28 mouse cellular contexts compared by ENCODE assay signal in the genomic region with DNA sequence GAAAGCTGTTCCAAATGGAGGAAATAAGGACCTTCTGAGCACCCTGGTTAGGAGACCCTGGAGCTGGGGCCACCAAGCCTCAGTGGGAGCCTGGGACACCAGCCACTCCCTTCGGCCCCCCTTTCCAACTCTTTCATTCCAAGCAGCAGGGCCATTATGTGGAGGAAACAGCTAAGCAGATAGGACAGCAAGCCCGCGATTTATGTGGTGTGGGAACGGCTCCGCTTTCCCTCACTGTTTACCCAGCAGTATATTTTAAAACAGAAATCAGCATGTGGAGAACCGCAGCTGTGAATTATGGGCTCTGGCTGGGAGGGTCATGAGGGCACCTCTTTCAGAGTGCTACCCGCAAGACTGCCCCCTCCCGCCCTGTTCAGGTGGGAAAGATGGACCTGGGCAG. TPM values are rescaled to one million over a fixed set of nuclear protein-coding genes. Genes with fewer than 3 reads are reported as not detected.
DNase-seq lines count a peak whose midpoint lies in the region; ATAC-seq lines count a peak whose summit lies in the region.
"Had no signal": no experiment of that assay in that cellular context is flagged by ENCODE, and none has a peak within 500 bp of the region (broad histone marks: within the 10 kb centered on the region; RNA-seq: fewer than 3 reads in every experiment).

No protein-coding gene starts in this region.

- intact Hi-C loops in left cerebral cortex, postnatal 4 days (cut with DNase I): no loop called here

- no peak overlapping the region for H3K4me3 ChIP-seq in kidney, embryonic 16.5 days (ENCODE audit: low read length)
- no peak overlapping the region for H3K4me3 ChIP-seq in lung, embryonic 15.5 days
- no peak overlapping the region for H3K4me3 ChIP-seq in limb, embryonic 10.5 days
- H3K4me3 ChIP-seq: forebrain, embryonic 15.5 days; hindbrain, embryonic 13.5 days; left cerebral cortex, adult 2 months; limb, embryonic 13.5 days; liver, embryonic 12.5 days; midbrain, embryonic 13.5 days had no signal

- peaks cover 35% of the 10 kb centered on the region for H3K4me1 ChIP-seq in kidney, embryonic 16.5 days (ENCODE audit: insufficient read depth, low read length)
- H3K4me1 ChIP-seq in lung, embryonic 15.5 days: peaks cover 17% of the 10 kb centered on the region
- H3K4me1 ChIP-seq in limb, embryonic 10.5 days: peaks cover 59% of the 10 kb centered on the region
- H3K4me1 ChIP-seq: forebrain, embryonic 15.5 days; liver, embryonic 12.5 days; midbrain, embryonic 13.5 days had no signal

- no peaks in the 10 kb centered on the region for H3K9me3 ChIP-seq in kidney, embryonic 16.5 days (ENCODE audit: low read length)
- no peaks in the 10 kb centered on the region for H3K9me3 ChIP-seq in lung, embryonic 15.5 days
- no peaks in the 10 kb centered on the region for H3K9me3 ChIP-seq in limb, embryonic 10.5 days (replicated peaks)
- H3K9me3 ChIP-seq: forebrain, embryonic 15.5 days; hindbrain, embryonic 13.5 days; limb, embryonic 13.5 days; liver, embryonic 12.5 days; midbrain, embryonic 13.5 days had no signal

- DNase-seq in embryo, embryonic 10 days (ENCODE audit: low spot score): peak; percentile 62
- no peak for DNase-seq in embryo, embryonic 11 days
- no peak for DNase-seq in kidney, postnatal 36 days
- no peak for DNase-seq in lung, postnatal 25 days (ENCODE audit: low spot score)
- DNase-seq in limb, embryonic 10.5 days (ENCODE audit: low spot score): peak; percentile 59
- no peak for DNase-seq in left cerebral cortex, postnatal 4 days
- DNase-seq: adrenal gland, postnatal 10 days; cerebellum, adult 18-20 months; cerebellum, postnatal 14 days; gastrocnemius, postnatal 10 days; heart, postnatal 14 days; lung, postnatal 14 days; retina, postnatal 1 day; right cerebral cortex, postnatal 25 days; spleen, adult 18-20 months; thymus, postnatal 14 days had no signal

- H3K27ac ChIP-seq in kidney, embryonic 16.5 days (ENCODE audit: low read length): peak overlapping the region; percentile 68; the same call in 1 of the 2 replicates
- peak overlapping the region; percentile 67; the same call in 1 of the 2 replicates for H3K27ac ChIP-seq in lung, embryonic 15.5 days
- peak overlapping the region; percentile 36; the same call in 1 of the 2 replicates for H3K27ac ChIP-seq in limb, embryonic 10.5 days
- H3K27ac ChIP-seq: forebrain, embryonic 15.5 days; hindbrain, embryonic 13.5 days; left cerebral cortex, adult 2 months; limb, embryonic 13.5 days; liver, embryonic 12.5 days; midbrain, embryonic 13.5 days had no signal

- 9% methylated on average over 8 of the region's 8 CpGs for WGBS in kidney, embryonic 16.5 days
- 26% methylated on average over 8 of the region's 8 CpGs for WGBS in lung, embryonic 15.5 days
- WGBS in limb, embryonic 10.5 days: 26% methylated on average over 8 of the region's 8 CpGs

- peak; percentile 20; the same call in 1 of the 2 replicates for ATAC-seq in kidney, embryonic 16.5 days (ENCODE audit: low FRiP score, low TSS enrichment)
- peak; percentile 57; the same call in 1 of the 2 replicates for ATAC-seq in lung, embryonic 15.5 days (ENCODE audit: borderline replicate concordance, extremely low read depth, low FRiP score, low TSS enrichment)
- ATAC-seq: forebrain, embryonic 15.5 days; inflammation-experienced regulatory T-cells, adult 6 months; liver, embryonic 12.5 days; midbrain, embryonic 13.5 days had no signal

- H3K36me3 ChIP-seq in kidney, embryonic 16.5 days (ENCODE audit: insufficient read depth, low read length): no peaks in the 10 kb centered on the region
- H3K36me3 ChIP-seq in lung, embryonic 15.5 days: no peaks in the 10 kb centered on the region
- no peaks in the 10 kb centered on the region for H3K36me3 ChIP-seq in limb, embryonic 10.5 days
- H3K36me3 ChIP-seq: forebrain, embryonic 15.5 days; hindbrain, embryonic 13.5 days; limb, embryonic 13.5 days; liver, embryonic 12.5 days; midbrain, embryonic 13.5 days had no signal

- 0 out of 2 replicates have a peak overlapping the region, but pooled peaks have one; percentile 2 for H3K4me2 ChIP-seq in kidney, embryonic 16.5 days (replicated peaks; ENCODE audit: low read depth, low read length)
- no peak overlapping the region for H3K4me2 ChIP-seq in lung, embryonic 15.5 days
- H3K4me2 ChIP-seq: forebrain, embryonic 15.5 days; heart, embryonic 11.5 days; hindbrain, embryonic 13.5 days; limb, embryonic 13.5 days; liver, embryonic 12.5 days; midbrain, embryonic 13.5 days had no signal

- H3K27me3 ChIP-seq in kidney, embryonic 16.5 days (ENCODE audit: insufficient read depth, low read length): no peaks in the 10 kb centered on the region
- H3K27me3 ChIP-seq in lung, embryonic 15.5 days: no peaks in the 10 kb centered on the region
- H3K27me3 ChIP-seq in limb, embryonic 10.5 days (ENCODE audit: low read depth, poor library complexity, severe bottlenecking): no peaks in the 10 kb centered on the region
- H3K27me3 ChIP-seq: forebrain, embryonic 15.5 days had no signal

- H3K9ac ChIP-seq in kidney, embryonic 16.5 days (replicated peaks; ENCODE audit: low read length): no peak overlapping the region
- no peak overlapping the region for H3K9ac ChIP-seq in lung, embryonic 15.5 days
- H3K9ac ChIP-seq: forebrain, embryonic 15.5 days; hindbrain, embryonic 13.5 days; limb, embryonic 13.5 days; liver, embryonic 12.5 days; midbrain, embryonic 13.5 days had no signal

RNA-seq across cellular contexts. Expression of a gene that starts 7.1 kb away (rescaled TPM):
- polyA plus RNA-seq in kidney, embryonic 16.5 days (2015; fragmentation: Nextera tagmentation; extraction: Ambion mirVana): 15.2 and 15.5 TPM in 2 replicates
- polyA plus RNA-seq in lung, embryonic 15.5 days (2015; fragmentation: Nextera tagmentation; extraction: Ambion mirVana): 10.3 and 10.4 TPM in 2 replicates
- polyA plus RNA-seq in limb, embryonic 10.5 days (2016; fragmentation: Nextera tagmentation; extraction: Ambion mirVana): 11.2 and 12.1 TPM in 2 replicates
- 1 to 10 TPM; 1.2 to 1.5 TPM for total RNA-seq in left cerebral cortex, postnatal 4 days (2021)
- total RNA-seq: granulocyte monocyte progenitor cell, adult 5-6 weeks; monocyte, adult 5-6 weeks had no signal
- polyA plus RNA-seq: inflammation-experienced regulatory T-cells, adult 6 months had no signal

Comparison
In these comparisons a context has a peak if more than half of its experiments do, and no peak if none do; other contexts are left out.
1. DNase-seq: peak in embryo, embryonic 10 days (single experiment) and limb, embryonic 10.5 days (single experiment); none in embryo, embryonic 11 days (single experiment), kidney, postnatal 36 days (0 of 2), lung, postnatal 25 days (single experiment) and left cerebral cortex, postnatal 4 days (single experiment).
2. Peak in every context shown above with its lines, with median percentiles within 50 percentile points of each other: H3K27ac ChIP-seq.